Mouse (Mus musculus): ENCODE measurements around the gene Gng12. TPM values are rescaled to one million over a fixed set of nuclear protein-coding genes. Genes with fewer than 3 reads are reported as not detected.

Gene Gng12
- polyA plus RNA-seq, 1 experiment from 2014 or later: 77.1 TPM

GRCm38 (mm10) chr6:66910493-66911435 is 14.6 kb downstream of the Gng12 start:
- H3K9ac ChIP-seq (replicated peaks; ENCODE audit: low read depth): no peak overlapping the region
- WGBS: 27% methylated on average over 11 of the region's 11 CpGs
- 0 out of 2 replicates have a peak overlapping the region, but pooled peaks have one; percentile 8 for H3K4me2 ChIP-seq (replicated peaks; ENCODE audit: low read depth, low read length)

DNA sequence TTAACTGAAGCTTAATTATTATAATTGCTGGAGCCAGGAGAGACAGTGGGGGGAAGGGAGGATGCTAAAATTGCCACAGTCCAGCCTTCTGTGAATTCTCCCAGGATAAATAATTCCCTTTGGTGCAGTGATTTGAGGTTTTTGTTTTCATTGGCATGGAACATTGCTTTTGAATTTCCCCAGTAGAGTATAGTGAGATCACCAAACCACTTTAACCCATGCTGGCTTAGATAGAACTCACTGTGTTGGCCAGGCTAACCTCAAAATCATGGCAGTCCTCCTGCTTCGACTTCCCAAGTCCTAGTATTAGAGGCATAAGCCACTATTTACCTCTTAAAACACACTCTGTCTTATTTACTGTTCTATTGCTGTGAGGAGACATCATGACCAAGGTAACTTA is 17.2 kb downstream of the Gng12 start:
- Histone ChIP-seq H3K27me3 (replicated peaks; ENCODE audit: insufficient read depth, low read length) (no peaks in the 10 kb centered on the region), H3K4me1 (ENCODE audit: insufficient read depth, low read depth, low read length) (peaks cover 5% of the 10 kb centered on the region; the same call in 1 of the 2 replicates), H3K9ac (replicated peaks; ENCODE audit: low read depth) (no peak overlapping the region), H3K4me2 (replicated peaks; ENCODE audit: low read depth, low read length) (no peak overlapping the region), H3K9me3 (ENCODE audit: low read length) (no peaks in the 10 kb centered on the region), H3K36me3 (ENCODE audit: insufficient read depth, low read length) (no peaks in the 10 kb centered on the region), H3K4me3 (ENCODE audit: low read depth, low read length) (no peak overlapping the region), H3K27ac (ENCODE audit: low read length) (no peak overlapping the region)
- TF ChIP-seq CTCF (IDR thresholded peaks at IDR 0.05): no peak
- TF ChIP-seq EP300 (IDR thresholded peaks at IDR 0.05): no peak
- DNase-seq (ENCODE audit: low spot score): no peak
- WGBS: 93% methylated on average over 1 of the region's 1 CpGs
- ATAC-seq: no peak

More at GRCm38 (mm10) chr6:66910493-66911435, 14.6 kb downstream of the Gng12 start:
- ATAC-seq (peak; percentile 97), DNase-seq (ENCODE audit: low spot score) (peak; percentile 92)
- peak; percentile 69; the same call in 1 of the 2 replicates for TF ChIP-seq EP300 (IDR thresholded peaks at IDR 0.05)
- TF ChIP-seq CTCF (IDR thresholded peaks at IDR 0.05): no peak
- H3K4me1 ChIP-seq (ENCODE audit: insufficient read depth, low read depth, low read length): peaks cover 13% of the 10 kb centered on the region; the same call in 1 of the 2 replicates
- no peaks in the 10 kb centered on the region for H3K36me3 ChIP-seq (ENCODE audit: insufficient read depth, low read length)
- no peak overlapping the region for H3K4me3 ChIP-seq (ENCODE audit: low read depth, low read length)
- H3K27ac ChIP-seq (ENCODE audit: low read length): peak overlapping the region; percentile 75
- no peaks in the 10 kb centered on the region for H3K9me3 ChIP-seq (ENCODE audit: low read length)
- H3K27me3 ChIP-seq (replicated peaks; ENCODE audit: insufficient read depth, low read length): no peaks in the 10 kb centered on the region

DNA sequence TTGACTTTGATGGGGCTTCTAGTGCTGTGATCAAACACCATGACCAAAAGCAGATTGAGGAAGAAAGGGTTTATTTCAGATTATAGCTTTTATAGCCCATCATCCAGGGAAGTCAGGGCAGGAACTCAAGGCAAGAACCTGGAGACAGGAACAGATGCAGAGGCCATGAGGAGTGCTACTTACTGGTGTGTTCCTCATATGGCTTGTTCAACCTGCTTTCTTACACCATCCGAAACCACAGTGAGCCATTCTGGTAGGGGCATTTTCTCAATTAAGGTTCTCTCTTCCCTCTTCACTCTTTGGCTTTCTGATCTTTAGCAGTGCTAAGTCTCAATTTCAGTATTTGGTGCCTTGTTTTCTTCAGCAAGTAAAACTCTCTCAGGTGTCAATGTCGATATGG is 19.4 kb downstream of the Gng12 start:
- H3K9me3 ChIP-seq (ENCODE audit: low read length): no peaks in the 10 kb centered on the region
- H3K27ac ChIP-seq (ENCODE audit: low read length): no peak overlapping the region
- WGBS: 94% methylated on average over 2 of the region's 2 CpGs
- H3K4me2 ChIP-seq (replicated peaks; ENCODE audit: low read depth, low read length): no peak overlapping the region
- peaks cover 1% of the 10 kb centered on the region; the same call in 1 of the 2 replicates for H3K4me1 ChIP-seq (ENCODE audit: insufficient read depth, low read depth, low read length)
- ATAC-seq (no peak), DNase-seq (ENCODE audit: low spot score) (no peak)
- H3K36me3 ChIP-seq (ENCODE audit: insufficient read depth, low read length): no peaks in the 10 kb centered on the region
- H3K4me3 ChIP-seq (ENCODE audit: low read depth, low read length): no peak overlapping the region
- TF ChIP-seq EP300 (IDR thresholded peaks at IDR 0.05) (no peak), CTCF (IDR thresholded peaks at IDR 0.05) (no peak)
- H3K9ac ChIP-seq (replicated peaks; ENCODE audit: low read depth): no peak overlapping the region
- H3K27me3 ChIP-seq (replicated peaks; ENCODE audit: insufficient read depth, low read length): no peaks in the 10 kb centered on the region

GRCm38 (mm10) chr6:66917032-66917431 is 20.8 kb downstream of the Gng12 start:
- Histone ChIP-seq H3K36me3 (ENCODE audit: insufficient read depth, low read length) (no peaks in the 10 kb centered on the region), H3K27ac (ENCODE audit: low read length) (no peak overlapping the region), H3K4me2 (replicated peaks; ENCODE audit: low read depth, low read length) (no peak overlapping the region), H3K4me3 (ENCODE audit: low read depth, low read length) (no peak overlapping the region), H3K9ac (replicated peaks; ENCODE audit: low read depth) (no peak overlapping the region), H3K9me3 (ENCODE audit: low read length) (no peaks in the 10 kb centered on the region), H3K4me1 (ENCODE audit: insufficient read depth, low read depth, low read length) (no peaks in the 10 kb centered on the region; the same call in 1 of the 2 replicates), H3K27me3 (replicated peaks; ENCODE audit: insufficient read depth, low read length) (no peaks in the 10 kb centered on the region)
- no peak for TF ChIP-seq EP300 (IDR thresholded peaks at IDR 0.05)
- no peak for TF ChIP-seq CTCF (IDR thresholded peaks at IDR 0.05)
- no peak for ATAC-seq
- 91% methylated on average over 7 of the region's 7 CpGs for WGBS
- no peak for DNase-seq (ENCODE audit: low spot score)

DNA sequence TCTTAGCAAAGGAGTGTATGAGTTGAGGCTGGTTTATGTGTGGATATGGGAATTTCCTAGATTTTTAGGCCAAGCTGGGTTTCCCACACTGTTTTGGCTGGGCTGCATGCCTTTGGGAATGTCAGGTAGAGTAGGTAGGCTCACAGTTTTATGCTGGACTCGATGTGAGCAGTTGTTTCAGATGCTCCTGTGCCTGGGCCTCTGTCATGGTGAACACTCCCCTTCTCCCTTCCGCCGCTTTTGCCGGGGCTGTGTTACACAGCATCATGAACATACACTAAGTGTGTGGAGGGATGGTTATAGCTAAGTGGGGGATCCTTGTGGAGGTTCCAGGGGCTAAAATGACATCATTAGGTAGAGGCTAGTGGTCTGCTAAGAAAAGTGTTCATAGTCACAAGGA is 24.6 kb downstream of the Gng12 start:
- Histone ChIP-seq H3K9ac (replicated peaks; ENCODE audit: low read depth) (no peak overlapping the region), H3K4me1 (ENCODE audit: insufficient read depth, low read depth, low read length) (peaks cover 3% of the 10 kb centered on the region; the same call in 1 of the 2 replicates), H3K4me2 (replicated peaks; ENCODE audit: low read depth, low read length) (no peak overlapping the region), H3K27me3 (replicated peaks; ENCODE audit: insufficient read depth, low read length) (no peaks in the 10 kb centered on the region), H3K36me3 (ENCODE audit: insufficient read depth, low read length) (no peaks in the 10 kb centered on the region), H3K9me3 (ENCODE audit: low read length) (no peaks in the 10 kb centered on the region), H3K4me3 (ENCODE audit: low read depth, low read length) (no peak overlapping the region), H3K27ac (ENCODE audit: low read length) (no peak overlapping the region)
- no peak for ATAC-seq
- WGBS: 92% methylated on average over 4 of the region's 4 CpGs
- DNase-seq (ENCODE audit: low spot score): no peak
- no peak for TF ChIP-seq CTCF (IDR thresholded peaks at IDR 0.05)
- no peak for TF ChIP-seq EP300 (IDR thresholded peaks at IDR 0.05)

GRCm38 (mm10) chr6:66921755-66922154 is 25.6 kb downstream of the Gng12 start:
- ATAC-seq: no peak
- Histone ChIP-seq H3K9me3 (ENCODE audit: low read length) (no peaks in the 10 kb centered on the region), H3K4me2 (replicated peaks; ENCODE audit: low read depth, low read length) (no peak overlapping the region), H3K4me1 (ENCODE audit: insufficient read depth, low read depth, low read length) (peaks cover 9% of the 10 kb centered on the region; the same call in 1 of the 2 replicates), H3K36me3 (ENCODE audit: insufficient read depth, low read length) (no peaks in the 10 kb centered on the region), H3K27ac (ENCODE audit: low read length) (no peak overlapping the region), H3K27me3 (replicated peaks; ENCODE audit: insufficient read depth, low read length) (no peaks in the 10 kb centered on the region), H3K9ac (replicated peaks; ENCODE audit: low read depth) (no peak overlapping the region), H3K4me3 (ENCODE audit: low read depth, low read length) (no peak overlapping the region)
- no peak for DNase-seq (ENCODE audit: low spot score)
- TF ChIP-seq EP300 (IDR thresholded peaks at IDR 0.05) (no peak), CTCF (IDR thresholded peaks at IDR 0.05) (no peak)
- 73% methylated on average over 4 of the region's 4 CpGs for WGBS
